Mouse (Mus musculus) hindbrain, embryonic 12.5 days (tissue): ENCODE results near the gene 6330409D20Rik. TPM values are rescaled to one million over a fixed set of nuclear protein-coding genes. Genes with fewer than 3 reads are reported as not detected.
A peak's percentile ranks its signal among the peaks of the same experiment; 100 is the strongest.

Experiments
- ATAC-seq: fragments of 200-750 bp; cut with Nextera tagmentation; 2 replicates; pipeline ENCODE4 v1.8.0; 2017; ENCODE audit warnings: moderate TSS enrichment; ENCODE audit not compliant: low FRiP score
- H3K27ac ChIP-seq: fragments of 300-500 bp; sonication (generic); 2 replicates; pipeline ENCODE4 v1.5.1; 2016; ENCODE audit warnings: mild to moderate bottlenecking
- H3K27me3 ChIP-seq: fragments of 300-500 bp; sonication (generic); 2 replicates; pipeline ENCODE4 v1.6.1; 2016; ENCODE audit warnings: mild to moderate bottlenecking
- H3K36me3 ChIP-seq: fragments of 300-500 bp; sonication (generic); 2 replicates; pipeline ENCODE4 v1.6.1; 2016; ENCODE audit warnings: mild to moderate bottlenecking
- H3K4me1 ChIP-seq: fragments of 300-500 bp; sonication (generic); 2 replicates; pipeline ENCODE4 v1.6.1; 2016
- H3K4me2 ChIP-seq: fragments of 300-500 bp; sonication (generic); replicated peaks from 2 replicates; pipeline ENCODE4 v1.6.1; 2016; ENCODE audit warnings: mild to moderate bottlenecking
- H3K4me3 ChIP-seq: fragments of 300-500 bp; sonication (generic); 2 replicates; pipeline ENCODE4 v1.5.1; 2016; ENCODE audit warnings: mild to moderate bottlenecking
- H3K9ac ChIP-seq: fragments of 300-500 bp; sonication (generic); 2 replicates; pipeline ENCODE4 v1.6.1; 2016; ENCODE audit warnings: mild to moderate bottlenecking, moderate library complexity
- H3K9me3 ChIP-seq: fragments of 300-500 bp; sonication (generic); replicated peaks from 2 replicates; pipeline ENCODE4 v1.6.1; 2016; ENCODE audit warnings: mild to moderate bottlenecking
- WGBS: fragments of 180-500 bp; shearing (Covaris S2); methylation state at CpG from one replicate; pipeline ENCODE4 v1.1.7; 2016; 5-methylcytosine and 5-hydroxymethylcytosine counted together
- polyA plus RNA-seq: library from polyadenylated mRNA; unstranded; fragments of >200 nt; fragmentation: Nextera tagmentation; extraction: Ambion mirVana; gene quantifications from 2 replicates; pipeline ENCODE4 v1.2.1, GENCODE M21; 2016

Gene 6330409D20Rik
- polyA plus RNA-seq, 1 experiment from 2014 or later, result 2.0 TPM

GRCm38 (mm10) chr2:32714987-32715425 lies 25.8 kb downstream of the 6330409D20Rik start:
- Histone ChIP-seq H3K9ac (no peak overlapping the region), H3K36me3 (peaks cover 7% of the 10 kb centered on the region), H3K27ac (no peak overlapping the region), H3K27me3 (no peaks in the 10 kb centered on the region), H3K4me1 (peaks cover 24% of the 10 kb centered on the region), H3K9me3 (no peaks in the 10 kb centered on the region), H3K4me3 (no peak overlapping the region), H3K4me2 (no peak overlapping the region)
- WGBS, result 54% methylated on average over 4 of the region's 4 CpGs
- ATAC-seq, result no peak

- H3K9me3 ChIP-seq, result no peaks in the 10 kb centered on the region
- peak overlapping the region; percentile 97 for H3K4me2 ChIP-seq
- H3K9ac ChIP-seq, result no peak overlapping the region
- H3K4me3 ChIP-seq, result no peak overlapping the region
- no peak for ATAC-seq
- H3K27ac ChIP-seq, result peak overlapping the region; percentile 99
- H3K27me3 ChIP-seq, result no peaks in the 10 kb centered on the region
- WGBS, result 60% methylated on average over 11 of the region's 11 CpGs
- H3K4me1 ChIP-seq, result peaks cover 24% of the 10 kb centered on the region
- H3K36me3 ChIP-seq, result peaks cover 13% of the 10 kb centered on the region
These were observed 26.5 kb downstream of the 6330409D20Rik start for GRCm38 (mm10) chr2:32714117-32714986.

DNA sequence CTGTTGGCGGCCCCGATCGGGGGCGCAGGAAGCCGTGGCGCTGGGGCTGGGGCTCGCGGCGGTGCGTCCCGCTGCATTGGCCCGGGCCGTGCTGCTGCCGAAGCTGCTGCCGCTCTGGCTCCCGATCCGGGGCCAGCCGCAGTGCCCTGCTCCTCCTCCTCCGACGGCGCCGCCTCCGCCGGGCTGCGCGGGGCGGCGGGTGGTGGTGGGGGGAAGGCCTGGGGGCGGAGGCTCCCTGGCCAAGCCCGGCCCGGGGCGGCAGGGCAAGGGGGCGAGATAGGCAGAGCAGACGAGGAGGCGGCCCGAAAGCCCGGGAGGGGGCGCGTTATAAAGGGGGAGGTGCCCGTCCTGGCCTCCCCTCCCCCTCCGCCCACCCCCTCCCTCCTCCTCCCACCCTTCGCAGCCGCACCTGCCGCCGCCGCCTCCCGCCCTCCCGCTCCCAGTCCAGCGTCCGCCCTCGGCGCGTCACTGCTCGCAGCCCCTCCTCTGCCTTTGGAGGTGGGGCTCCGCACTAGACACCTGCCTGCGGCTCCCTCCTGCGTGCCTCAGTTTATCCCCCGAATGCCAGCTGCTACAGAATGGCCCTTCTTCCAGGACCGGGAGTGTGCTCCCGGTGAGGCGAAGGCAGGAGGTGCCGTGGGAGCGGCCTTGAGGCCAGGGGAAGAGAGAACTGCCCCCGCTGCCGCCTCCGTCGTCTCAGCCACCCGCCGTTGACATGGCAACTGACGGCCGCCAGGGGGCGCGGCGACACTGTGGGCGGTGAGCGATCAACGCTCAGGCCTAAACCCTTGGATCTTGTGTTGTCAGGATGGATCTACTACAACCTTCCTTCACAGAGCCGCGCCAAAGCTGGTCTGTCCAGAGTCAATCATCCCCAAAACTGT lies 27.6 kb downstream of the 6330409D20Rik start, which contains the start of gene Cdk9:
TSS of gene Cdk9 (minus strand) at position 143 of the 884 bp plus-strand sequence.
- Histone ChIP-seq H3K4me2 (peak within 1 kb of the TSS; percentile 97), H3K4me1 (peaks cover 22% of the 10 kb centered on the region), H3K36me3 (peaks cover 24% of the 10 kb centered on the region), H3K27me3 (no peaks in the 10 kb centered on the region), H3K27ac (peak within 1 kb of the TSS; percentile 99), H3K9me3 (no peaks in the 10 kb centered on the region), H3K4me3 (peak within 1 kb of the TSS; percentile 93), H3K9ac (peak within 1 kb of the TSS; percentile 94)
- peak; percentile 82 for ATAC-seq
- WGBS, result under 1% methylated on average over 44 of the region's 79 CpGs

GRCm38 (mm10) chr2:32712586-32712933 lies 28.3 kb downstream of the 6330409D20Rik start:
- ATAC-seq, result peak; percentile 89
- H3K4me2 ChIP-seq, result peak overlapping the region; percentile 97
- H3K36me3 ChIP-seq, result peaks cover 30% of the 10 kb centered on the region
- peak overlapping the region; percentile 93 for H3K4me3 ChIP-seq
- H3K9me3 ChIP-seq, result no peaks in the 10 kb centered on the region
- H3K27ac ChIP-seq, result peak overlapping the region; percentile 99
- H3K27me3 ChIP-seq, result no peaks in the 10 kb centered on the region
- WGBS, result 1% methylated on average over 29 of the region's 44 CpGs
- H3K9ac ChIP-seq, result peak overlapping the region; percentile 94
- H3K4me1 ChIP-seq, result peaks cover 22% of the 10 kb centered on the region

GRCm38 (mm10) chr2:32712108-32712551 lies 28.7 kb downstream of the 6330409D20Rik start:
- H3K27me3 ChIP-seq, result no peaks in the 10 kb centered on the region
- peak; percentile 54 for ATAC-seq
- peak overlapping the region; percentile 99 for H3K27ac ChIP-seq
- peaks cover 35% of the 10 kb centered on the region for H3K36me3 ChIP-seq
- peaks cover 22% of the 10 kb centered on the region for H3K4me1 ChIP-seq
- H3K4me2 ChIP-seq, result peak overlapping the region; percentile 97
- under 1% methylated on average over 41 of the region's 41 CpGs for WGBS
- peak overlapping the region; percentile 93 for H3K4me3 ChIP-seq
- H3K9ac ChIP-seq, result peak overlapping the region; percentile 94
- H3K9me3 ChIP-seq, result no peaks in the 10 kb centered on the region

DNA sequence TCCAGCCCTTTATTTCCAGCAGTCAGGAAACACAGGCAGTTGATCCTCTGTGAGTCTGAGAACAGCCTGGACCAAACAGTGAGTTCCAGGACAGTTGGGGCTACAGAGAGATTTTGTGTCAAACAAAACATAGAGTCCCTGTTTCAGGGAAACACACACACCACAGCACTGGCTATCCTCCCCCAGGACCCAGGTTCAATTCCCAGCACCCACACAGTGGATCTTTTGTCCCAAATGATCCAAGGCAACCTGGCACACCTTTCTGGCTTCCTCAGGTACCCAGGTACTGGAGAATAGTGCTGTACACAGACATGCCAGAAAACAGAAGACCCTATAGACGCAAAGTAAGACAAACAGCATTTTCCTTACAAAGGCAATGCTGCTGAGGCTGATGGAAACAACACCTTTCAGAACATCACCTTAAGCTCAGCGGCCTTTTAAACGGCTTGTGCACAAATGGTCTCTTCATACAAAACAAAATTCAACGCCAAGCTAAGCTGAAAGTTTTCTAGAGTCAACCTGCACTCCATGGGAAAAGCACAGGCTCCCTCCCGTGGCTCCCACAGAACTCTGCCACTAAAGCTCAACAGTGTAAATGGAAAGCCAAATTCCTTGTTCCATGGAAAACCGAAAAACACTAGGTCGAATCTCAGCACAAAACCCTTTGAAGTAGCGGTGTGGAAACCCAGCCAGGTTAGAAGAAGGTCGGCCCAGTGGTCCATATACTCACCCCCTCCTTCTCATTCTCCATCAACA lies 29.3 kb downstream of the 6330409D20Rik start:
- Histone ChIP-seq H3K4me3 (peak overlapping the region; percentile 93), H3K9me3 (no peaks in the 10 kb centered on the region), H3K4me2 (peak overlapping the region; percentile 97), H3K36me3 (peaks cover 41% of the 10 kb centered on the region), H3K9ac (peak overlapping the region; percentile 94), H3K4me1 (peaks cover 22% of the 10 kb centered on the region), H3K27ac (peak overlapping the region; percentile 99; the same call in 1 of the 2 replicates), H3K27me3 (no peaks in the 10 kb centered on the region)
- ATAC-seq, result no peak
- 31% methylated on average over 9 of the region's 9 CpGs for WGBS

DNA sequence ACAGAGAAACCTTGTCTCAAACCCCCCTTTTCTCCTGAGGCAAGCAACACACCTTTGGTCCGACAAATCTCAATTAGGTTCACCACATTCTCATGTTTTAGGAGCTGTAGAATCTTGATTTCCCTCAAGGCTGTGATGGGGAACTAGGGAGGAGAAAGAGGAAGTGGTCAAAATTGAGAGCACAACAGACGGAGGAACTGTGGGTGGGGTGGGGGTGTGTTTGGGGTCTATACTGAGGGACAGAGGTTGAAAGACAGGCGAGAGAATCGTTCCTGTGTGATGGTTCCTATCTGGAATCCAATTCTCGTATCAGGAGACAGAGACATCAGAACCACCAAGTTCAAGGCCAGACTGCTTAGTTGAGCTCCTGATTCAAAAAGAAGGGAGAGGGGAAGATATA lies 30.4 kb downstream of the 6330409D20Rik start:
- Histone ChIP-seq H3K9ac (no peak overlapping the region), H3K4me3 (no peak overlapping the region), H3K27ac (no peak overlapping the region), H3K27me3 (no peaks in the 10 kb centered on the region), H3K4me2 (no peak overlapping the region), H3K4me1 (peaks cover 22% of the 10 kb centered on the region), H3K36me3 (peaks cover 52% of the 10 kb centered on the region), H3K9me3 (no peaks in the 10 kb centered on the region)
- no peak for ATAC-seq
- WGBS, result 94% methylated on average over 5 of the region's 5 CpGs

- ATAC-seq, result no peak
- Histone ChIP-seq H3K27ac (no peak overlapping the region), H3K4me2 (no peak overlapping the region), H3K4me3 (no peak overlapping the region), H3K9me3 (no peaks in the 10 kb centered on the region), H3K36me3 (peaks cover 59% of the 10 kb centered on the region), H3K27me3 (no peaks in the 10 kb centered on the region), H3K9ac (no peak overlapping the region), H3K4me1 (peaks cover 21% of the 10 kb centered on the region)
- WGBS, result 92% methylated on average over 20 of the region's 20 CpGs
These were observed 31.2 kb downstream of the 6330409D20Rik start for GRCm38 (mm10) chr2:32709521-32710137.

DNA sequence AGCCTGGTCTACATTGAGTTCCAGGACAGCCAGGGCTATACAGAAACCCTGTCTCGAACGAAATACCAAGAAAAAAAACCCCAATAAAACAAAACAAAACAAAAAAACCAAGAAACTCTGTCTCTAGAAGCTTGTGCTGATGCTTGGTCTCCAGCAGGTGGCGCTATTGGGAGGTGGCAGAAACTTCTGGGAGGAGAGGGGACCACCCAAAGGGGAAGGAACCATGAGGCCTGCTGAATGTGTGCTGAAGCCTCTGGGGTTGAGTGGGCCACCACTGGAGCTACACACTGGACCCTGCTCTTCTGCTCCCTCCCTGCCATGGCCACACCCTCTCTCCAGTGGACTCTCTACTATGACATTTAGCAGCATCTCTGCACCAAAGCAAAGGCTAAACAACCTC lies 32.2 kb downstream of the 6330409D20Rik start:
- Histone ChIP-seq H3K36me3 (peaks cover 66% of the 10 kb centered on the region), H3K27me3 (no peaks in the 10 kb centered on the region), H3K9ac (no peak overlapping the region), H3K9me3 (no peaks in the 10 kb centered on the region), H3K27ac (no peak overlapping the region), H3K4me3 (no peak overlapping the region), H3K4me1 (peaks cover 11% of the 10 kb centered on the region), H3K4me2 (no peak overlapping the region)
- no peak for ATAC-seq
- 43% methylated on average over 3 of the region's 3 CpGs for WGBS

DNA sequence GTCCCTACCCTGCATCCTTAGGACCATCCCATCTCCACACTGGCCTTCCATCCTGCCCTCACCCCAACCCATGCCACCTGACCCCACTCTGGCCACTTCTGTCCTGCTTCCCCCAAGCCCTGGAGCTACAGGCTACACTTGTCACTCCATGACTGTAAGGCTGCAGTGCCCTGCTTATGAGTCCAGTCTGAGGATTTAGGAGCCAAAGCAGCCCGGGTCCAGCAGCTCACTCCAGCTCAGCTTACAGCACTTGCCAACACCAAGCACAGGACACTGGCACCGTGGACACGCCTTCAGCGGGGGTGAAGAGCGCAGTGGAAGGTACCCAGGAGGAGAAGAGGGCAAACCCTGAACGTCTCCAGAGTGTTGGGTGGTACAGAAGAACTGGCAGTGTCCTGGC lies 33.8 kb downstream of the 6330409D20Rik start:
- H3K4me1 ChIP-seq, result peaks cover 10% of the 10 kb centered on the region
- no peak overlapping the region for H3K4me2 ChIP-seq
- H3K9ac ChIP-seq, result no peak overlapping the region
- no peak overlapping the region for H3K4me3 ChIP-seq
- no peak for ATAC-seq
- no peaks in the 10 kb centered on the region for H3K9me3 ChIP-seq
- WGBS, result 96% methylated on average over 6 of the region's 6 CpGs
- H3K36me3 ChIP-seq, result peaks cover 79% of the 10 kb centered on the region
- H3K27me3 ChIP-seq, result no peaks in the 10 kb centered on the region
- H3K27ac ChIP-seq, result no peak overlapping the region

DNA sequence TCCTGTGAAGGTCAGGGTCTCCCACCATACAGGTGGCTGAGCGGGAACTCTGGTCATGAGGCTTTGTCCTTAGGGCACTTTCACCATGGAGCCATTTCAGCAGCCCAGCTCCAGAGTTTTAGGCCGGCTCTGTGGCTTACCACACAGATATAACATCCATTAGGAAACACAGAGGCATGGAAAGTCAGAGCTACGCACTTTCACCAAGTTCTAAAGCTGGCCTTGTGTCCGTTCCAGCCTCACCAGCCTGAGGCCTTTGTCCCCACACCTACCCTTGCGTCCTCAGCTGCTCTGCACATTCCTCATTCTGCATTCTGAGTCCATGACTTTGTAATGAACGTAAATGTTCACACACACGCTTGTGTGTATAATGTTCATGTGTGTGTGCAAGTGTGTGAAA lies 35.8 kb downstream of the 6330409D20Rik start:
- Histone ChIP-seq H3K4me3 (no peak overlapping the region), H3K27me3 (no peaks in the 10 kb centered on the region), H3K4me2 (no peak overlapping the region), H3K4me1 (no peaks in the 10 kb centered on the region), H3K36me3 (peaks cover 76% of the 10 kb centered on the region), H3K27ac (no peak overlapping the region), H3K9ac (no peak overlapping the region), H3K9me3 (no peaks in the 10 kb centered on the region)
- WGBS, result 92% methylated on average over 7 of the region's 7 CpGs
- ATAC-seq, result no peak
